Mouse (Mus musculus) ES-Bruce4 (cell line): ENCODE measurements around the gene Tas2r119.

Source experiments
- CTCF ChIP-seq: IDR thresholded peaks from one replicate; pipeline ENCODE4 v1.8.1; 2011; ENCODE audit warnings: low read depth, low read length
- POLR2A ChIP-seq: IDR thresholded peaks from one replicate; pipeline ENCODE4 v1.8.1; 2011; ENCODE audit warnings: low read length; ENCODE audit not compliant: insufficient read depth

GRCm38 (mm10) chr15:32192948-32193347 lies 15.9 kb downstream of the Tas2r119 start:
- TF ChIP-seq POLR2A (no peak), CTCF (no peak)
